Mouse (Mus musculus): Measurements from ENCODE around the gene BC035044.

DNA sequence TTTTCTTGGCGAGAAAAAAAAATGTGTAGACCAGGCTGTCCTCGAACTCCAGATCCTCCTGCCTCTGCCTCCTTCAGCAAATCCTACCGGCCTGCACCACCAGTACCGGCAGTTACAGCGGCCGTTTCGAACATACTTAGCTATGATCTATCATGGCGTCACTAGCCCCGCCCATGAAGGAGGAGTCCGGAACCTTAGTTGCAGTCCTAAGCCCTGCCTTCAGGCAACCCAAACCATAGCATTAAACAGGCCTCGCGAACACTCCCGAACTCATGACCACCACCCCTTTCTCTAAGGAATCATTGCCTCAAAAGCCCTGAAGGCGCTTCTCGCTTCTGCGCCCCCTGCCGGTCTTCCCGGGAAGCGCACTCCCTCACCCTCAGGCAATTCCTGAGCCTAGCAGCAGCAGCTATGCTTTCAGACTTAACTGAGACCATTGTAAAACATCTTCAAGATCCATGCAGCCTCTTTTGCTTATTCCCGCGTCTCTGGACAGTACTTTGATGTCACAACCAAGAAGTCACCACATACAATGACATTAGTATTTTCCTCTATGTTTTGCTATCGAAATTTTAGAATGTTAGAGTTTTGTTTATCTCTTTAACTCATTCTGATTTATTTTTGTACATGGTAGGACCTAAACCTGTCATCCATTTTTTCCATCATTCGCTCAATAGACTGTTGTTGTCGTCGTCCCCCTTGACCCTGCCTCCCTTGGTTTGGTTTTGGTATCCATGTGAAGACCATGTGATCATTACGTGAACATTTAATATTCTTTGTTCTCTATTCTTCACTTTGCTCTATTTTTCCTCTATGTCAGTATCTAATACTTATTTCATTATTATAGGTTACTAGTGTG, 87.7 kb downstream of the BC035044 start:
- TF ChIP-seq CTCF (IDR thresholded peaks at IDR 0.05; ENCODE audit: low read depth) (peak; percentile 99), EP300 (optimal IDR thresholded peaks at IDR 0.05) (no peak)

Data from stomach, postnatal 0 days (tissue).